Mouse (Mus musculus) testis, adult 2 months (tissue): ENCODE data around the gene Mag.

ENCODE experiments used
- CTCF ChIP-seq: fragments of 200-500 bp; IDR thresholded peaks from 2 replicates; pipeline ENCODE4 v1.5.1; 2012; ENCODE audit warnings: low read depth, mild to moderate bottlenecking, inconsistent platforms, low read length, moderate library complexity; ENCODE audit not compliant: control insufficient read depth, insufficient read depth, insufficient replicate concordance
- POLR2A ChIP-seq: fragments of 200-500 bp; IDR thresholded peaks from 2 replicates; pipeline ENCODE4 v1.6.1; 2012; ENCODE audit warnings: low read depth, mild to moderate bottlenecking, inconsistent platforms, low read length, moderate library complexity; ENCODE audit not compliant: control insufficient read depth

DNA sequence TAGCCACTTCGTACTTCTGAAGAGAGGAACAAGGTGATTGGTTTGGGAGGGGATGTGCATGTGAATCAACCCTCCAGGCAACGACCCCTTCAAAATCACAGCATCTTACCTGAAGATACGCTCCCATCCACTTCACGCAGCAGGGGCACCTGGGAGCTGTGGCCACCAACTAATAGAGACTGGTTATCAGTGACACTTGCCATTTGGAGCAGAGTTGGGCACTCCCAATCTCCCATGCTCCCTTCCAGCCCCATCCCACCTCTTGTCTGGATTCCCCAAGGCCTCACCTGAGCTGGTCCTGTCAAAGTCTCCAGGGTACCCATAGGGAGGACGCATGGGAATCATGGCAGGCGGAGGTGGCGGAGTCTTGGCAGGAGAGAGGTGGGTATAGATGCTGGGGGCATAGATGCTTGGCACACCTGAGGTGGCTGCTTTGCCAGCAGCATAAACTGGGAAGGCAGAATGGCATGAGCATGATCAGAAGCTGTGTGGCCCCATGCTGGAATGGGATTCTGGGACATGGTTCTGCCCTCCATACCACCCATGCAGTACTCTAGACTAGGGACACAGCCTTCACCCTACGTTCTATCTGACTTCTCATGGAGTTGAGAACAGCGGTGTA is 44.3 kb upstream of the Mag start:
- no peak for TF ChIP-seq CTCF
- TF ChIP-seq POLR2A: no peak
